Mouse (Mus musculus): ENCODE results near the gene Klhl2.

Gene Klhl2

GRCm38 (mm10) chr8:64711544-64711943 is 138.3 kb downstream of the Klhl2 start:
- DNase-seq (ENCODE audit: inconsistent age in 2 of 2, low spot score in 1 of 2), result peak in 1 of 2 experiments; percentile 52

- DNase-seq (ENCODE audit: inconsistent age in 2 of 2, low spot score in 1 of 2), result peak in 1 of 2 experiments; percentile 45
Observed at GRCm38 (mm10) chr8:64707481-64707880, 142.3 kb downstream of the Klhl2 start.

DNA sequence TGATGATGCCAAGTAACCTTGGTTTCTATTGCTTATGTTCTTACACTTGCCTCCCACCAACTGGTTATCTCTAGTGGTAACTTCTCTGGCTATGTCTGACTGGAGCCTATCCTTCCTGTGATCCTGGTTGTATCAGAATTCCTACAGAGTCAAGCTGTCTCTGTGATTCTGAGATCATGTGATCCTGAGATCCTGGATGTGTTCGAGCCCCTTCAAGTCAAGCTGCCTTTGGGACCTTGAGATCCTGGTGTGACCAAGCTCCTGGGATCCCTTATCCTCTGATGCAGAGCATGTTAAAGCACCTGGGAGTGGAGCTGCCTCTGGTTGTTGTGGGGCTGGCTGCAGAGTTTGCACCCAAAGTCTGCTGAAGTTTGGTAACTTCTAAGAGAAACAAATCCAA is 146.6 kb downstream of the Klhl2 start:
- no peak for DNase-seq (ENCODE audit: inconsistent age in 2 of 2, low spot score in 1 of 2)

DNA sequence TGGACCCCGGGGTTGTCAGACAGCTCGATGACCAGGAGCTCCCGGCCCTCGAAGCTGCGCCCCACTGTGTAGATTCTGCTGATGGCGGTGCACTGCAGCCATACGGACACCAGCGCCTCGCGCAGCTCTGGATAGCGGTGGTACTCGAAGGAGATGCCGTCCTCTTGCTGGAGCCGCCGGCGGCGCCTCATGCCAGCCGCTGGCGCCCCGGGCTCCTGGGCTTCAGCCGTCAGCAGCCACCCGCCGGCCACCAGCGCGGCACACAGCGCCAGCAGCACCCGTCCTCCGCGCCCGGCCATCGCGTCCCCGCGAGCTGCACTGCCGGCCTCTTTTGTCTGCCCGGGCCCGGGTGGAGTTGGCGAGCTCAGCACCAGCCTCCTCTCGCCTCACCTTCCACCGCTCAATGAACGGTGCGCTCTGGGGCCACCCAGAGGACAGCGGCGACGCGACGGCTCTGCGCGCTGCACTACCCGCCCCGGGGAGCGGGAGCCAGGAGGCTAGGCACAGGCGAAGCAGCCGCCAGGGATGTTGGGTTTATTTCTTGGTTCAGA is 157.1 kb downstream of the Klhl2 start, which contains the start of gene Cpe:
TSS of gene Cpe (minus strand) at position 404 of the 551 bp plus-strand sequence.
- DNase-seq (ENCODE audit: inconsistent age in 2 of 2, low spot score in 1 of 2), result peak; percentile 93 to 97

DNA sequence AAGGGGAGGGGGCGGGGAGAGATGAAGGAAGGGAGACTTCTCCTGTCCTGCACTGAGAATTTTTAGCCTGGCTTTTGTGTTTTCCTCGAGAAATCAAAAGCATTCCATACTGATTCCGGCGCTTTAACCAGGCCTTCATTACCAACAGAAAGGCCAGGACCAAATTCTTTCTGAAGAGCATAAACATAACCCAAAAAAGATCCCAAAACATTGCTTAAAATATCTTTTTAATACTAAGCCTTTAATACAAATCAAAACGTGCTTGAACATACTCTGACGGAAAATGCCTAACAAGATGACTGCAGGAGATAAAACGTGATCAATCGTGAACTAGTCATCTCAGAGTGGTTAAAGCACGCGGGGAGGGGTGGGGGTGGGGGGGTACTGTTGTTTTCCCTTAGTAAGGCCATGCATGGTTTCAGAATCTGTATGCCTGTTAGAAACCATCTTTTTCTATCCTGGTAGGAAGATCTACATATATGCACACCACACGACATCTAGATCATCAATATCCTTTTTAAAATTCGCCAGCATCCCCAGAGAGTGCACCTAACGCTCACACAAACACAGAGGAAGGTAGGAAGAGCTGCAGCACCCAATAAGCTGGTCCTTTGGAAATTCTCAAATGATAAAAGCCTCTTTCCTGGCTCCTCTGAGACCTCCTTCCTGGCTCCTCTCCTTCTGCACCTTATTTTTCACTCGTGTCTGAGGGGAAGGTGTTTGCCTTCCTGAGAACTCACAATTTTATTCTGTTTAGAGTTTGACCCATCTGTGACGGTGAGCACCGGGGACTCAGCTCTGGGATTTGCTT is 158.0 kb downstream of the Klhl2 start:
- DNase-seq (ENCODE audit: inconsistent age in 2 of 2, low spot score in 1 of 2), result peak in 1 of 2 experiments; percentile 74

- DNase-seq (ENCODE audit: inconsistent age in 2 of 2, low spot score in 1 of 2), result peak in 1 of 2 experiments; percentile 70
Observed at GRCm38 (mm10) chr8:64690845-64691244, 159.0 kb downstream of the Klhl2 start.

- peak; percentile 30 to 80 for DNase-seq (ENCODE audit: inconsistent age in 2 of 2, low spot score in 1 of 2)
Observed at GRCm38 (mm10) chr8:64690306-64690705, 159.5 kb downstream of the Klhl2 start.

Measured in adrenal gland, adult (tissue).